Mouse (Mus musculus): ENCODE measurements at regions not wholly inside any gene's neighbourhood (a gene's known extent, or its start where the extent isn't known, plus 50 kb on each side); places are given as distances from the start of the nearest gene placed in this dataset.

GRCm38 (mm10) chr2:131436149-131436548 lies 55.1 kb upstream of the Smox start:
- no peak overlapping the region for H3K9ac ChIP-seq
- no peaks in the 10 kb centered on the region for H3K27me3 ChIP-seq
- ATAC-seq (ENCODE audit: low FRiP score, low read depth) = no peak
- no peaks in the 10 kb centered on the region for H3K9me3 ChIP-seq
- no peaks in the 10 kb centered on the region for H3K4me1 ChIP-seq
- H3K27ac ChIP-seq = no peak overlapping the region
- 67% methylated on average over 9 of the region's 9 CpGs for WGBS
- H3K36me3 ChIP-seq = no peaks in the 10 kb centered on the region
- H3K4me3 ChIP-seq = no peak overlapping the region
- H3K4me2 ChIP-seq (replicated peaks) = no peak overlapping the region

- ATAC-seq (ENCODE audit: low FRiP score, low read depth) = no peak
- H3K36me3 ChIP-seq = no peaks in the 10 kb centered on the region
- H3K4me2 ChIP-seq (replicated peaks) = no peak overlapping the region
- peaks cover 6% of the 10 kb centered on the region for H3K4me1 ChIP-seq
- no peak overlapping the region for H3K4me3 ChIP-seq
- H3K27ac ChIP-seq = no peak overlapping the region
- H3K9me3 ChIP-seq = no peaks in the 10 kb centered on the region
- 86% methylated on average over 4 of the region's 4 CpGs for WGBS
- H3K27me3 ChIP-seq = no peaks in the 10 kb centered on the region
- no peak overlapping the region for H3K9ac ChIP-seq
Observed at GRCm38 (mm10) chr2:131430474-131430873, 60.8 kb upstream of the Smox start.

- H3K27ac ChIP-seq = no peak overlapping the region
- H3K9me3 ChIP-seq = no peaks in the 10 kb centered on the region
- H3K9ac ChIP-seq = no peak overlapping the region
- H3K36me3 ChIP-seq = no peaks in the 10 kb centered on the region
- WGBS = 73% methylated on average over 4 of the region's 4 CpGs
- H3K4me1 ChIP-seq = peaks cover 10% of the 10 kb centered on the region
- ATAC-seq (ENCODE audit: low FRiP score, low read depth) = no peak
- no peaks in the 10 kb centered on the region for H3K27me3 ChIP-seq
- H3K4me2 ChIP-seq (replicated peaks) = no peak overlapping the region
- no peak overlapping the region for H3K4me3 ChIP-seq
Observed at GRCm38 (mm10) chr2:131428089-131428488, 63.2 kb upstream of the Smox start.

- Histone ChIP-seq H3K27me3 (no peaks in the 10 kb centered on the region), H3K4me1 (peaks cover 10% of the 10 kb centered on the region), H3K9ac (no peak overlapping the region), H3K4me2 (replicated peaks) (no peak overlapping the region), H3K4me3 (no peak overlapping the region), H3K36me3 (no peaks in the 10 kb centered on the region), H3K9me3 (no peaks in the 10 kb centered on the region), H3K27ac (no peak overlapping the region)
- no peak for ATAC-seq (ENCODE audit: low FRiP score, low read depth)
Observed at GRCm38 (mm10) chr2:131426941-131427340, 64.4 kb upstream of the Smox start.

- Histone ChIP-seq H3K36me3 (no peaks in the 10 kb centered on the region), H3K4me2 (replicated peaks) (no peak overlapping the region), H3K9me3 (no peaks in the 10 kb centered on the region), H3K4me1 (peaks cover 4% of the 10 kb centered on the region; the same call in 1 of the 2 replicates), H3K4me3 (no peak overlapping the region), H3K27me3 (no peaks in the 10 kb centered on the region), H3K9ac (no peak overlapping the region), H3K27ac (no peak overlapping the region)
- 56% methylated on average over 11 of the region's 11 CpGs for WGBS
- ATAC-seq (ENCODE audit: low FRiP score, low read depth) = no peak
Observed at GRCm38 (mm10) chr2:131423616-131424320, 67.5 kb upstream of the Smox start.

- peaks cover 4% of the 10 kb centered on the region; the same call in 1 of the 2 replicates for H3K4me1 ChIP-seq
- H3K4me3 ChIP-seq = peak overlapping the region; percentile 52
- H3K27ac ChIP-seq = peak overlapping the region; percentile 77
- peak; percentile 86 for ATAC-seq (ENCODE audit: low FRiP score, low read depth)
- peak overlapping the region; percentile 57 for H3K9ac ChIP-seq
- H3K27me3 ChIP-seq = no peaks in the 10 kb centered on the region
- peak overlapping the region; percentile 76 for H3K4me2 ChIP-seq (replicated peaks)
- H3K36me3 ChIP-seq = no peaks in the 10 kb centered on the region
- no peaks in the 10 kb centered on the region for H3K9me3 ChIP-seq
- WGBS = under 1% methylated on average over 13 of the region's 13 CpGs
Observed at GRCm38 (mm10) chr2:131422907-131423445, 68.3 kb upstream of the Smox start.

GRCm38 (mm10) chr2:131418130-131418529 lies 65.4 kb upstream of the Rnf24 start:
- no peaks in the 10 kb centered on the region for H3K36me3 ChIP-seq
- no peak overlapping the region for H3K27ac ChIP-seq
- 0 out of 2 replicates have a peak, but pooled peaks cover 5% of the 10 kb centered on the region for H3K4me1 ChIP-seq
- H3K9ac ChIP-seq = no peak overlapping the region
- no peaks in the 10 kb centered on the region for H3K9me3 ChIP-seq
- no peak overlapping the region for H3K4me3 ChIP-seq
- H3K4me2 ChIP-seq (replicated peaks) = no peak overlapping the region
- 60% methylated on average over 7 of the region's 7 CpGs for WGBS
- no peak for ATAC-seq (ENCODE audit: low FRiP score, low read depth)
- H3K27me3 ChIP-seq = no peaks in the 10 kb centered on the region

- no peaks in the 10 kb centered on the region for H3K27me3 ChIP-seq
- H3K27ac ChIP-seq = no peak overlapping the region
- 80% methylated on average over 2 of the region's 2 CpGs for WGBS
- H3K4me3 ChIP-seq = no peak overlapping the region
- H3K4me2 ChIP-seq (replicated peaks) = no peak overlapping the region
- H3K4me1 ChIP-seq = 0 out of 2 replicates have a peak, but pooled peaks cover 5% of the 10 kb centered on the region
- no peaks in the 10 kb centered on the region for H3K36me3 ChIP-seq
- no peaks in the 10 kb centered on the region for H3K9me3 ChIP-seq
- H3K9ac ChIP-seq = no peak overlapping the region
- no peak for ATAC-seq (ENCODE audit: low FRiP score, low read depth)
Observed at GRCm38 (mm10) chr2:131417472-131417871, 64.8 kb upstream of the Rnf24 start.

- no peak overlapping the region for H3K27ac ChIP-seq
- ATAC-seq (ENCODE audit: low FRiP score, low read depth) = no peak
- H3K4me2 ChIP-seq (replicated peaks) = no peak overlapping the region
- no peak overlapping the region for H3K4me3 ChIP-seq
- H3K36me3 ChIP-seq = no peaks in the 10 kb centered on the region
- WGBS = 36% methylated on average over 6 of the region's 6 CpGs
- H3K9me3 ChIP-seq = no peaks in the 10 kb centered on the region
- H3K4me1 ChIP-seq = 0 out of 2 replicates have a peak, but pooled peaks cover 5% of the 10 kb centered on the region
- no peaks in the 10 kb centered on the region for H3K27me3 ChIP-seq
- no peak overlapping the region for H3K9ac ChIP-seq
Observed at GRCm38 (mm10) chr2:131416482-131416881, 63.8 kb upstream of the Rnf24 start.

GRCm38 (mm10) chr2:131410906-131411520 lies 58.3 kb upstream of the Rnf24 start:
- H3K27me3 ChIP-seq = no peaks in the 10 kb centered on the region
- peaks cover 11% of the 10 kb centered on the region for H3K4me1 ChIP-seq
- H3K36me3 ChIP-seq = no peaks in the 10 kb centered on the region
- WGBS = 73% methylated on average over 5 of the region's 5 CpGs
- no peak overlapping the region for H3K27ac ChIP-seq
- no peak for ATAC-seq (ENCODE audit: low FRiP score, low read depth)
- H3K9ac ChIP-seq = no peak overlapping the region
- no peak overlapping the region for H3K4me3 ChIP-seq
- no peaks in the 10 kb centered on the region for H3K9me3 ChIP-seq
- H3K4me2 ChIP-seq (replicated peaks) = no peak overlapping the region

GRCm38 (mm10) chr2:131407337-131407736 lies 54.6 kb upstream of the Rnf24 start:
- no peak for ATAC-seq (ENCODE audit: low FRiP score, low read depth)
- Histone ChIP-seq H3K27ac (no peak overlapping the region), H3K9ac (no peak overlapping the region), H3K4me2 (replicated peaks) (no peak overlapping the region), H3K4me3 (no peak overlapping the region), H3K36me3 (no peaks in the 10 kb centered on the region), H3K4me1 (peaks cover 22% of the 10 kb centered on the region), H3K27me3 (0 out of 2 replicates have a peak, but pooled peaks cover 5% of the 10 kb centered on the region), H3K9me3 (no peaks in the 10 kb centered on the region)
- WGBS = 81% methylated on average over 5 of the region's 5 CpGs

GRCm38 (mm10) chr2:131404218-131404555 lies 51.5 kb upstream of the Rnf24 start:
- H3K4me1 ChIP-seq = peaks cover 39% of the 10 kb centered on the region
- no peaks in the 10 kb centered on the region for H3K9me3 ChIP-seq
- no peak overlapping the region for H3K4me3 ChIP-seq
- WGBS = 56% methylated on average over 1 of the region's 1 CpGs
- 0 out of 2 replicates have a peak, but pooled peaks cover 5% of the 10 kb centered on the region for H3K27me3 ChIP-seq
- no peak for ATAC-seq (ENCODE audit: low FRiP score, low read depth)
- H3K27ac ChIP-seq = no peak overlapping the region
- no peak overlapping the region for H3K4me2 ChIP-seq (replicated peaks)
- H3K9ac ChIP-seq = no peak overlapping the region
- no peaks in the 10 kb centered on the region for H3K36me3 ChIP-seq

Measured in limb, embryonic 13.5 days (tissue).